Mouse (Mus musculus): ENCODE results near the gene Rasal2.
"Not testable (repeated sequence)": the region's sequence is repeated elsewhere in the genome, so short reads cannot be mapped to it uniquely, and the experiment has no call there.

The Rasal2 gene

DNA sequence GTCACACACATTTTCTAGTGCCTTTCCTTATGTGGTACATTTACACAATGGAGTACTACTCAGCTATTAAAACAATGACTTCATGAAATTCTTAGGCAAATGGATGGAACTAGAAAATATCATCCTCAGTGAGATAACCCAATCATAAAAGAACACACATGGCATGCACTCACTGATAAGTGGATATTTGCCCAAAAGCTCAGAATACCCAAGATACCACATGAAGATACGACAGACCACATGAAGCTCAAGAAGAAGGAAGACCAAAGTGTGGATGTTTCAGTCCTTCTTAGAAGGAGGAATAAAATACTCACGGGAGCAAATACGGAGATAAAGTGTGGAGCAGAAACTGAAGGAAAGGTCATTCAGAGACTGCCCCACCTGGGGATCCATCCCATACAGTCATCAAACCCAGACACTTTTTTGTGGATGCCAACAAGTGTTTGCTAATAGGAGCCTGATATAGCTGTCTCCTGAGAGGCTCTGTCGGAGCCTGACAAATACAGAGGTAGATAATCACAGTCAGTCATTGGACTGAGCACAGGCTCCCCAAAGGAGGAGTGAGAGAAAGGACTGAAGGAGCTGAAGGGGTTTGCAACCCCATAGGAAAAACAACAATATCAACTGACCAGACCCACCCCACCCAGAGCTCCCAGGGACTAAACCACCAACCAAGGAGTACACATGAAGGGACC lies 175.6 kb downstream of the Rasal2 start:
- DNase-seq: not testable (repeated sequence)

DNA sequence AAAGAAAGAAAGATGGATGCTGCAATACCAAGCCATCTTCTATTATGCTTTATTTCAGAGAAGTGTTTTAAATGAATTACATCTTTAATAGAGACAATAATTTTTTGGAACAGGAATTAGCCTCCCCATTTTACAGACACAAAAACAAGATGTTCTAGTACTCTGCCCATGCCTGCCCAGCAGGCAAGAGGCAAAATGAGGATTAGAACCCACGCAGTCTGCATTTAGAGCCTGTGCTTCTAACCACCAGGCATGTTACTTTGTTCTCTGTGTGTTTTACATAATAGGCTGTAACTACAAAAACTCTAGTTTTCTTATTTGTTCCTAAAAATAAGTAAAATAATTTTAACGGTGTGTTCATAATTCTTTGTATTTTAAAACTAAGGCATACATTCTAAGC lies 178.9 kb downstream of the Rasal2 start:
- DNase-seq: no peak

DNA sequence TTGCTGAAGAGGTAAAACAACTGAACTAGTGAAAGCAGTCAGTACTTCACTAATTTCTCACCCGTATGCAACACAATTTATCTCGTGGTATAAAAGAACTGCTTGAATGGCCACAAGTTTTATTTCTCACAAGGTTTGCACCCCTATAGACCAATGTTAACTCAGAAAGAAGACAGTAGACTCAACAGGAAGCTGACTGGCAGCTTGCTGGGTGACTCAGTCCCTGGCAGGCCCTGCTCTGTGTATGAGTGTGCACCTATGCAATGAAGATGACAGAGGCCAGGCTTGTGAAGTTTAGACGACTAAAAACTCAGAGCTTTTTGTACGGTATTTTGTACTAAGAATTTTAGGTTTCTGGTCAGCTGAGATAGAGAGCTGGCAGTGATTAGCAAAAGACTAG lies 180.0 kb downstream of the Rasal2 start:
- no peak for DNase-seq

DNA sequence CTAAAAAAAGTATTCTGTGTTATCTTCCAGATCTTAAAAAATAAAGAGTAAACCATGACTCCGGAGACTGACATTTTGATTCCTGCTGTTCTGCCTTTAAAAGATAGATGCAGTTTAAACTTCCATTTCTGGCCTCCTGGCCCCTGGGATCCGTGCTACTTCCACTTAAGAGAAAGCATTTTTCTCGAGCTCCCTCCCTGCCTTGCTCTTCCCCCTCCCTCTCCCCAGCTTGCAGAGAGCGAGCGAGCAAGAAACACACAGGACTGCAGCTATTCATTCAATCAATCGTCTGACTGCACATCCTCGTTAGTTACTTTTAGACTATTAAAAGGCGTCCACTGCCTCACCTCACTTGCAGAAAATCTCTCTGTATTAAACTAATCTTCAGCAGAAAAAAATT lies 181.4 kb downstream of the Rasal2 start:
- no peak for DNase-seq

DNA sequence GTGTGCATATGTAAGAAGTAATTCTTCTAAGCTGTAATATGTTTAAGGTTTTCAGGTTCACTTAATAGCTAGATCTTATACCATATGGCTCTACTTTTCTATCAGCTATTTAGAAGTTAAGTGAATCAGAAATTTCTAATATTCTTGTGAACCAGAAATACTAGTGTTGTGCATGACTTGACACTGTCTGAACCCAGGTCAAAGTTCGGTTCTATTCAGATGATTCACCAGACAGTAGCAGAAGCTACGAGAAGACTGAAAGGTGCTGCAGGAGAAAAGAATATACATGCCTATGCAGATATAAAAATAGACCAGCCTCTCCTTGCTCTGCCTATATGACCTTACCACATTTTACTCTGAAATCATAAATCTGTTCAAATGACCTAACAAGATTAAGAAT lies 182.0 kb downstream of the Rasal2 start:
- DNase-seq: no peak

DNA sequence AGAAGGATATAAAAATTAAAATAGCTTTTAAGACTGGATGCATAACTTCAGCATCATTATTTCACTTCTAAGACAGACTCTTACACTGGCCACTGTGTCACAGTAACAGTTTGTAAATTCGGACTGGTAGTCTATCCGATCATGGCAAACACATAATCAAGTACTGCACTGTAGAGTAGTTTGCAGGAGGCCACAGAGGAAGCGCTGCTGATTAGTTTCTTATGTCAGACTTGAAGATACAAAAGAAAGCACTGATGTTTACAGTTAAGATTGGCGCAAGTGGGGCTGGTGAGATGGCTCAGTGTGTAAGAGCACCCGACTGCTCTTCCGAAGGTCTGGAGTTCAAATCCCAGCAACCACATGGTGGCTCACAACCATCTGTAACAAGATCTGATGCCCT lies 187.4 kb downstream of the Rasal2 start:
- no peak for DNase-seq

DNA sequence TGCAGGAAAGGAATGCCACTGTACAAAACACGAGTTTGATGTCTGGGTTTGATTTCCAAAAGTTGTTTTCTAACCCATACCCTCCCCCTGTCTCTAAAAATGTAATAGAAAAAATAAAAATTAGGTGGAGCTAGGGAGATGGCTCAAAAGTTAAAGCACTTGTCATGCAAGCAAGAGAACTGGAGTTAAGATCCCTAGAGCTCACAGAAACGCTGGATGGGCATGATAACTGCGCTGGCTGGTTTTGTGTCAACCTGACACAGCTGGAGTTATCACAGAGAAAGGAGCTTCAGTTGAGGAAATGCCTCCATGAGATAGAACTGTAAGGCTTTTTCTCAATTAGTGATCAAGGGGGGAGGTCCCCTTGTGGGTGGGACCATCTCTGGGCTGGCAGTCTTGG lies 191.5 kb downstream of the Rasal2 start:
- DNase-seq: no peak

DNA sequence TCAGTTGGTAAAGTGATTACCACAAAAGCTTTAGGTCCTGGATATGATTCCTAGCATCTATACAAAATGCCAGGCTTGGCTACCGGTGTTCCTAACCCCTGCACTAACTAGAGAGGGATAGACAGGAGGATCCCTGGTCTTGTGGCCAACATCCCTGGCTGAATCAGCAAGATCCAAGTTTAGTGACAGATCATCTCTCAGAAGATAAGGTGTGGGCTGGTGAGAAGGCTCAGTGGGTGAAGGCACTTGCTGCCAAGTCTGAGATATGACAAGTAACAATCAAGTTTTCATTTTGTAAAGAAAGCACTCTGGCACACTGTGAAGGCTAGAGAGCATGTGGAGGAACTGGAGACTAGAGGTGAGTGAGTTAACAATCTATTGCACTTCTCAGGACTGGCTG lies 191.9 kb downstream of the Rasal2 start:
- no peak for DNase-seq

DNA sequence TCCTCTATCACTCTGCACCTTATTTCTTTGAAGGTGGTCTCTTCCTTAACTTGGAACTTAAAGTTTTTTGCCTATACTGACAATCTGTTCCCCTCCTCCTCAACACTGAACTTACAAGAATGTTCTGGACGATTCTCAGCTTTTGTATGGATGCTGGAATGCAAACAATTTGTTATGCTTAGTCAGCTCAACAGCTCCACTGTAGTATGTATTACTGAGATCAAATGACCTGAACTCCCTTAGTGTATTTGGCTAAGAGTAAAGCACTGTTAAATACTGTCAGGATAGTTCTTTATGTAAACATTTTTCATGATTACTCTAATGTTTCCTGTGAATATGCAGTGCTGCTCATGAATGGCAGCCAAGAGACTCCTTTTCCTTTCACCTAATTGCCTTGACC lies 203.6 kb downstream of the Rasal2 start:
- DNase-seq: no peak

DNA sequence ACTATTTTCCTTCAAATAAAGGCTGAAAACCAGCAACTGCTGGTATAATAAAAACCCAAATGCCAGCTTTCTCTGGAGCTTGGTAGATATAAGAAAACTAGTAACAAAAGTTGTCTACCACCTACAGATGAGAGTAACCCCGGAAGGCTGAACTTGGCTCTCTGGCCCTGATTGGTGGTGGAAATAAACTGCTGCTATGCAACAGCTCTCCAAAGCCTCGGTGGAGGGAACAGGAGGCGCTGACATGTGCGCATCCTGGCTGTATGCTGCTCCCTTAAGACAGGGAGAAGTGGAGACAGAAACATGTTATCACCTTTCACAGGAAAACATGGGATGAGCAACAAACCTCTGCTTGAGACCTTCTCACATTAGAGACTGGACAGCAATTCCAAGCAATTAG lies 206.7 kb downstream of the Rasal2 start:
- no peak for DNase-seq

DNA sequence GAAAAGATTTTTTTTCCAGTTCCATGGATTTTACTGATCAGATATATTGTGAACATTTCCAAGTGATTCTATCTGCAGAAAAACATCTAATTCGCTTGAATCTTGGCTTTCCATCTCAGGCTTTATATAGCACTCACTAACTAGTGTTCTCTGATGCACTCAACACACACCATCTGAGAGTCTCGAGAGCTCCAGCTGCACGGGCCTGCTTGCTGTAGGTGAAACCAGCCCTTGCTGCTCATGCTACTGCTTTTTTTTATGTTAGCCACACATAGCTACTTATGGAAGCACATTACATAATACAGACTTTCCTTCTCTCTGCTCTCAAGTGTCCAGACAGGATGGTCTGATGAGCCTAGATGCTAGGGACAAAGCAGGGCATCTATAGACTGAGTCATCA lies 229.4 kb downstream of the Rasal2 start:
- DNase-seq: no peak

DNA sequence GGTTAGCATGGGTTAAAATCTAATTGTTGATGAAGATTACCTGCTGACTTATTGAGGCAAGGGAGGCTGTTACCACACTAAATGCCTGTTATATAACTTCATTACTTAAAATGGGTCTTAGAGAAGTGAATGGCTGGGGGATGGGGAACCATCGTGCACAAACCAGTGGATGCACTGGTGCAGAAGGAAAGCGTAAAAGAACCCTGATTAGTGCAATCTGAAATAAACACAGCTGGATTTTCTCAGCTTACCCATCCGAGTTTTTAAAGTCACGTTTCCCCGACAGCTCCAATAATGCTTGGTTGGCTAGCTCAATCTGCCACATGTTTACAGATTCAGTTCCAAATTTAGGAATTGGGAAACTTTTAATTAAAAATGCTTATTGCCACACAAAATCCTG lies 230.0 kb downstream of the Rasal2 start:
- DNase-seq: no peak

DNA sequence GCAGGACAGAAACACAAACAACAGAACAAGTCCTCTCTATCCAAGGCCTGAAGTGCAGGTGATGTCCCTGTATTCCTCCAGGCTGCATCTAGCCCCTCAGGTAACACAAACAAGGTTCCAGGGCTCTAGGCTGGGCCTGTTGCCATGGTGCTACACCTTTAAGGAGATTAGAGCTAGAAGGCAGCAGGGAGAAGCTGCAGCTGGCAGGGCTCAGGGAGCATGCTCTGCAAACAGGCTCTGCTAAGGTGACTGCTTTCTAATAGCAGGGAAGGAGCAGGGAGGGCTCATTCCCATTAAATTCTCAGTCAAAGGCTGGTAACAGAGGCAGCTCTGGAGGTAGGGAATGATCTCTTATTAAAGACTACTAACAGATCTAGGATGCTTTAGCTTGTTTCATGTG lies 231.3 kb downstream of the Rasal2 start:
- DNase-seq: no peak

DNA sequence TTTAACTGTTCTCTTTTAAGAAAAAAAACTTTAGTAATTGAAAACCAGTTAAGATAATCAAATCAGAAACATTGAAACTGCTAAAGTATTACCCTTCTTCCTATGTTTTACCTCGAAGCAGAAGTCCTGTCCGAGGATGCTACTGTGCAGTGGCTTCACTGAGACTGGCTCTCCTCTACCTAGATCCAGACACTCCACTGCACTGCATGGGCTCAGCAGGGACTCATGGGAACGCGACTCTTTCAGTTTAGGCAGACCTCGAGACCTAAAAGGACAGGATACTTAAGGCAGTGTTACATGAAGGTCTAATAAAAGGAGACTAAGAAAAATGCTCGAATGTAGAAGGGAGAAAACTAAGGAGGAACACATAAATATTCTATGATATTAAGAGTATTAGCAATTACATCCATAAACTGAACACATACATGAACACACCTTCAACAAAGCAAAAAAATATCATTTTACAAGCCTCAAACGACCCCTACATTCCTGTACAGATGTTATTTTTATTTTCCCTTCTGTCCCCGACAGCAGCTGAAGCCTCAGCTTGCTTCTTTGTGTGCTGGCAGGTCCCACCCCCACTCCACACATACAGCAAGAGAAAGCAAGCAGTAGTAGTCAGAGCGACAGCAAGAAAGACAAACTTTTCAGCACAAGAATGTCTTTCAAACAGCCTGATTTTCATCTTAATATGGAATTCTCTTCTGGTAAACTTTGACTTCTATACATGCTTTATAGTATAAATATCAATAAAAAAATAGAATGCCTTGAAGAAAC lies 233.2 kb downstream of the Rasal2 start:
- DNase-seq: no peak

DNA sequence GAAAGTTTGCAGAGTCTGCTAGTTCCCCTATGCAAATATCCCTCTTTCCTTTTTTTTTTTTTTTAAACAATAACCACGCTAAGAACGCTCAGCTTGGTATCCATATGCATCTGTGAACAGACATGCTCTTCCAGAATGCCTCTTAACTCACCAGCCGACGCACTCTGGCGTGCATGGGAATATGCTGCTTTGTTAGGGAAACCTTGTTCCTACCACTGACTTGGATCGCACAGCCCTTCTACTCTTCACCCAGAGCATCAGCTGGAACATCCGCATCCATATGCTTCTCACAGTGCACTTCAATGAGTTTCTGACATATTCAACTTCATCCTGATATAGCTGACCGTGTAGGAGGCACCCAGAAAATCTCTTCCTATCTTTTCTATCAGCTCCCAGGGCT lies 243.1 kb downstream of the Rasal2 start:
- no peak for DNase-seq

DNA sequence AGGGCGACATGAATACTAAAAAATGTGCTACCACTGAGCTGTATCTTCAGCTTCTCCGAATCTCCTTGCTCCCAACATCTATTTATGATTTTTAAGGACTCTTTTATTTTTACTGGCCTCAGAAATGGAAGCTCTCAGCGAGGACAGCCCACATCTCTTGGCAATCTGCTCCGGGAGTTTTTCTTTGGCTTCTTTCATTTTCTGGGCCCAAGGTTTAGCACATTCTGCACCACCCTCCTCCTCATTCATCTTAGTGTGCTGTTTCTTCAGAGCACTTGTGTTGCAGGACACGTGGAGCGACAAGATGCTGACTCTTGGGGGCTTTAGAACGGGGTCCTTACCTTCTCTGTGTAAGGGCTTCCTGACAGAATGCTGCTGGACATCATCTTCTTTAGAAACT lies 243.5 kb downstream of the Rasal2 start:
- no peak for DNase-seq

DNA sequence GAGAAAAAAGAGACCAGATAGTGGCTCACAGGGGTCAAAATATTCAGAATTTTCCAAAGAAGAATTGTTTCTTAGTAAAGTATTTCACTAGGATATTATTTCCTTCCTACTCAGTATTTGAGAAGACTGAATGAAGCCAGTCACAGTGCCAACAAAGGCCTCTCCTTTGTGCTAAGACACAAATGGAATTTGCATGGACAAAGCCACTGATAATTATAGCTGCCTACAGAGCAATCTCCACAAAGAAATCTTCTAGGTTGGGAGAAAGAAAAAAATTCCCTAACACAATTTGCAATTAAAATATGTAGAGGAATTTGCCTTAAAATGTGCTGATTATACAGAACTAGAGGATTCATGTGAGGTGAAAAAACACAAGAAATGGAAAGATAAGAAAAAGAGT lies 258.6 kb downstream of the Rasal2 start:
- DNase-seq: no peak

DNA sequence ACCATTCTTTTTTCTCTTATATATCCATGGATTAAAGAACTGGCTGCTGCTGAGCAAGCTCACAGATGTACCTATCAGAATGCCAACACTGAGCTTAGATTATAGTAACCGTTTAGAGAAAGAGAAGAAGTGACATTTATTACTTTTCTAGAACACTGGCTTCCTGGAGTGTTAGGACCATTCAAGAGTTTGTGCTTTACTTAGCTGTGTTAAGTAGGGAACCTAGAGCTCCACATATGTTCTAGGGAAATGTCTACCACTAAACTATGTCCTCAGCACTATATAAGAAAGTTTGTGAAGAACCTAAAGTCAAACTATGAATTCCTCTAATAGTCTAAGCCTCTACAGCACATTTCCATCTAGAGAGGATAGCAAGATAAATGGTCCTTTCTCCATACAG lies 262.3 kb downstream of the Rasal2 start:
- DNase-seq: no peak

DNA sequence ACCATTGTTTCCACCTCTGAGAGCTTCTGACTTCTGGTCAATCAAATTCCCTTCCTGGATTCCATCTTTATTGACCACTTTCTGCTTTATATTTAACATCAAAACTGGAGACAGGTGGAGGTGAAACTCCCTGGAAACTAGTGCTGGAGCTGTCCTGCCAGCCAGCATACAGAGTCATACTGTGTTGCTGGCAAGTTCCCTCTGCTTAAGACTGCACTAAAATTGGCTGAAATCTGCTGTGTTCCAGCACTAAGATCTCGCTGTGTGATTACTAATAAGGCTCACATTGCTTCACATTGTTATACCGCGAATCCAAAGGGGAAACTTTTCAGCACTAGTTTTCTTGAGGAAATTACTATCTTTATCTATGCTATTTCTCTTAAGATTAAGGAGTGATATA lies 267.8 kb downstream of the Rasal2 start:
- DNase-seq: no peak

DNA sequence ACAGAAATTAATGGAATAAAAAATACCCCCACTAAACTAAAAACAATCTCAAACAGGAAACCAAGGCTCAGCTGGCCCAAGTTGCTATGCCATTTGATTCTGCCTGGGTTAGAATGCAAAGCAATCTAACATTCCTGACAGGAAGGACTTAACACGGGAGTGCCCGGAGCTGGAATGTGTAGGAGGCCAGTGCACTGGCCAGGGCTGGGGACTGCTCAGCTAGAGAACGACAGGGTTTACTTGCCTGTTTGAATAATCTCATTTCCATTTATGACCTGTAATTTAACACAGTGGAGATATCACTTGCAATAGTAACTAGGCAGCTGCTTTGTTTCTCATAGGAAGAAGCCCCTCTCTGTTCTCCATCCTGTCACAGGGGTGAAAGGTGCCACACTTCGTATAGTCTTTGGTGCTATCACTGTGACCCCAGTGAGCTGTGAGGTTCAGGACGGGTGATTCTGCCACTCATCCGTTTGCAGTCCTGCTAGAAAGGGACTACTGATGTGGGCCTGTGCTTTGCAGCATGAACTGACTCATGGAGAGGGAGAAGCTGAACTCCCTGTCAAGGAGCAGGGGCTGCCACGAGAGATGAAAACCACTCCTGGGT lies 269.0 kb downstream of the Rasal2 start:
- DNase-seq: no peak

DNA sequence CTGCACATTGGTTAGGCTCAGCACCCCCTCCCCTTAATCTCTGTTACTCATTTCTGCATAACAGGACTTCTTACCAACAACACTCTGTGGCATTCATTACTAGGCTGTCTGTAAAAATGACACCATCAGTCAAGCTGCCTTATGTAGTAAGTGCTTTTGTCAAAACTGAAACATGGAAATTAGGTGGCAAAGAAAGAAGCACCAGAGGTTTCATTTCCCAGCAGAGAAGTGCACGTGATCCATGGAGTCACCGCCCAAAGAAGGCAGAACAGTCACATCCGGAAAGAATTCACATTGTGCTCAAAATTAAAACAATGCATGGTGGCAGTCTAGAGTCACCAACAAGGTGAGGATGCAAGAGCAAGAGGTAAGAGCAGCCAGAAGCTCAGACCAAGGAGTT lies 271.4 kb downstream of the Rasal2 start:
- DNase-seq: no peak

DNA sequence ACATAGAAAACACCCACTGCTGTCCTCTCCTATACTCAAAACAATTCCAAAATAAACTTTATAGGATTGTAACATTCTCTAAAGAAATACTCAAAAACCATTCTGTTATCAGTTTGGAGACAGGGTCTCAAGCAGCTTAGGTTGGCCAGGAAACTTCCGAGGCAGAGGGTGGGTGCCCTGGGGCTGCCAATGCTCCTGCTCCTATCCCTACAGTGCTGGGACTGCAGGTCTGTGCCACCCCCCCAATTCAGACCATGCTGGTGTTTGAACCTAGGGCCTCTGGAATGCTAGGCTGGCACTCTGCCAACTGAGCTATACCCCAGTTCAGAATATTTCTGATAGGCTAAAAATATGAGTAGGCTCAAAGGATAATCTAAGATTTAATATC lies 274.5 kb downstream of the Rasal2 start:
- no peak for DNase-seq

DNA sequence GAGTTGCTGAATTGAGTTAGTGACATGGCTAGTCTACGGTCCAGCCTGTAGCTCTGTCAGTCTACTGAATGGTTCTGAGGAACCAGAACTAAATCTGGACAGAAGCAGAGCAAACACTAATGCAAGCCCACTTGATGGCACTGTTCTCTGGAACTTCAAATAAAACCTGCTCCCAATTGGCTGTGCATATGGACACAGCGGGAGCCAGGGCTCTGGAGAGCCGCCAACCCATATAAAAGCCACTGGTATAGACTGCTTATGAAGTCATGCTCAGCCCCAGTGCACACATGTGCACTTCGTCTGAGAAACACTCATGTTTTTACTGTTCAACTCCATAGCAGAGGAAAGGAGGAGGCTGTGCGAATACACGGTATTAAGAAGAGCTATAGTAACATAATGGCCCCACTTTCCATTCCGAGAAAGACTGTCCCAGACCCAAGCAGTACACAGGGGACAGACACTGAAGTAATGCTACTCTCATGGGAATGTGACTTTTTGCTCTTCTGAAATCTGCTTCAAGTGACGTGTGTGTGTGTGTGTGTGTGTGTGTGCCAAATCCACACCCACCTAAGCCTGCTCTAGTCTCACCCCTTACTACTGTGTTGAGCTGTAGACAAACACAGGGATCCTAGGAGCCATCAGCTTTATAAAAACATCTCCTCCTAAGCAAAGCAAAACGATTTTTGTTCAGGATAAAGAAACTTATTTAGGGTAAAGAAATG lies 275.1 kb downstream of the Rasal2 start:
- no peak for DNase-seq

DNA sequence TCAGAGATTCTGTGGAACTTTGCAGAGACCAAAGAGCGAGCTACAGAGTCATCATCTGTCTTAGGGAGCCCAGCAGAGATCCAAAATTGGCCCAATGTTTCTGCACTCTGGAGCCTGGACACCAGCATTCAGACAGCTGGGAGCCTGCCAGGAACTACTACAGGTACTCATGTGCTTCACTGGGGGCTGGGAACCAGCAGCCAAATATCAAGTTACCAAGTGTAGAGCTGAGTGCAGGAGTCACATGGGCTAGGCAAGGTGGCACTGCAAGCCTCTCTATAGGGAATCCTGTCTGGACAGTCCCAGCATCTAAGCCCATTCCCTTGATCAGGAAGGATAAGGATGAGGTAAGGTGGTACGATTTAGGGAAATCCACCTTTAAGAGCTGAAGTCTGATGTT lies 284.2 kb downstream of the Rasal2 start:
- no peak for DNase-seq
